Mouse (Mus musculus) stomach, postnatal 0 days (tissue): ENCODE data around the gene Ginm1.

ENCODE experiments used
- CTCF ChIP-seq: IDR thresholded peaks from 2 replicates; pipeline ENCODE4 v1.5.1; 2016; ENCODE audit warnings: antibody characterized with exemption, low read depth, mild to moderate bottlenecking, moderate library complexity
- EP300 ChIP-seq: optimal IDR thresholded peaks from 2 replicates; pipeline ENCODE3; 2016; ENCODE audit warnings: antibody characterized with exemption

GRCm38 (mm10) chr10:7837446-7837845, 44.8 kb upstream of the Ginm1 start:
- TF ChIP-seq CTCF = no peak
- no peak for TF ChIP-seq EP300
